Mouse (Mus musculus): ENCODE data around the gene Gm49721. TPM values are rescaled to one million over a fixed set of nuclear protein-coding genes. Genes with fewer than 3 reads are reported as not detected.
A peak's percentile ranks its signal among the peaks of the same experiment; 100 is the strongest.
"Not testable (repeated sequence)": the region's sequence is repeated elsewhere in the genome, so short reads cannot be mapped to it uniquely, and the experiment has no call there.

The Gm49721 gene
- polyA plus RNA-seq, 1 experiment from 2014 or later: not detected

GRCm38 (mm10) chr17:6997778-6998490 lies 19.2 kb downstream of the Gm49721 start:
- H3K4me1 ChIP-seq; H3K9ac ChIP-seq; H3K36me3 ChIP-seq; ATAC-seq (ENCODE audit: insufficient number of reproducible peaks, low FRiP score, low TSS enrichment, low read depth); H3K27ac ChIP-seq; H3K9me3 ChIP-seq; H3K4me2 ChIP-seq; H3K27me3 ChIP-seq; H3K4me3 ChIP-seq: not testable (repeated sequence)
- 75% methylated on average over 1 of the region's 7 CpGs for WGBS

GRCm38 (mm10) chr17:7001790-7002585 lies 23.3 kb downstream of the Gm49721 start:
- H3K4me1 ChIP-seq; ATAC-seq (ENCODE audit: insufficient number of reproducible peaks, low FRiP score, low TSS enrichment, low read depth); H3K36me3 ChIP-seq; H3K27ac ChIP-seq; H3K9me3 ChIP-seq; H3K27me3 ChIP-seq; H3K4me3 ChIP-seq; H3K9ac ChIP-seq; H3K4me2 ChIP-seq: not testable (repeated sequence)
- WGBS: 68% methylated on average over 9 of the region's 12 CpGs

- H3K4me1 ChIP-seq; H3K36me3 ChIP-seq; H3K9me3 ChIP-seq; ATAC-seq (ENCODE audit: insufficient number of reproducible peaks, low FRiP score, low TSS enrichment, low read depth); H3K27ac ChIP-seq; H3K4me2 ChIP-seq; H3K27me3 ChIP-seq; H3K4me3 ChIP-seq; H3K9ac ChIP-seq: not testable (repeated sequence)
- WGBS: no CpG with 5 or more reads among the region's 3 CpGs
These were observed 24.7 kb downstream of the Gm49721 start for GRCm38 (mm10) chr17:7003392-7003791.

GRCm38 (mm10) chr17:7005646-7006045 lies 26.9 kb downstream of the Gm49721 start:
- H3K27ac ChIP-seq; ATAC-seq (ENCODE audit: insufficient number of reproducible peaks, low FRiP score, low TSS enrichment, low read depth); H3K9ac ChIP-seq; H3K4me1 ChIP-seq; H3K4me2 ChIP-seq; H3K9me3 ChIP-seq; H3K27me3 ChIP-seq; H3K4me3 ChIP-seq; H3K36me3 ChIP-seq: not testable (repeated sequence)
- 34% methylated on average over 3 of the region's 4 CpGs for WGBS

- not testable (repeated sequence) for ATAC-seq (ENCODE audit: insufficient number of reproducible peaks, low FRiP score, low TSS enrichment, low read depth); H3K27me3 ChIP-seq; H3K9me3 ChIP-seq; H3K36me3 ChIP-seq; H3K4me2 ChIP-seq; H3K4me3 ChIP-seq; H3K9ac ChIP-seq; H3K27ac ChIP-seq; H3K4me1 ChIP-seq
These were observed 30.2 kb downstream of the Gm49721 start for GRCm38 (mm10) chr17:7008885-7009284.

- not testable (repeated sequence) for H3K27me3 ChIP-seq, H3K4me3 ChIP-seq, H3K36me3 ChIP-seq, H3K4me2 ChIP-seq, H3K4me1 ChIP-seq, H3K9ac ChIP-seq, H3K9me3 ChIP-seq, H3K27ac ChIP-seq
- no CpG with 5 or more reads among the region's 7 CpGs for WGBS
- peak; percentile 55; the same call in 1 of the 2 replicates for ATAC-seq (ENCODE audit: insufficient number of reproducible peaks, low FRiP score, low TSS enrichment, low read depth)
These were observed 30.7 kb downstream of the Gm49721 start for GRCm38 (mm10) chr17:7009440-7009839.

- not testable (repeated sequence) for H3K4me1 ChIP-seq; H3K4me2 ChIP-seq; H3K36me3 ChIP-seq; ATAC-seq (ENCODE audit: insufficient number of reproducible peaks, low FRiP score, low TSS enrichment, low read depth); H3K27me3 ChIP-seq; H3K4me3 ChIP-seq; H3K9ac ChIP-seq; H3K9me3 ChIP-seq; H3K27ac ChIP-seq
- 32% methylated on average over 5 of the region's 9 CpGs for WGBS
These were observed 31.2 kb downstream of the Gm49721 start for GRCm38 (mm10) chr17:7009901-7010300.

GRCm38 (mm10) chr17:7014190-7014589 lies 35.5 kb downstream of the Gm49721 start:
- not testable (repeated sequence) for H3K9me3 ChIP-seq; H3K36me3 ChIP-seq; H3K27me3 ChIP-seq; H3K9ac ChIP-seq; H3K4me2 ChIP-seq; H3K4me3 ChIP-seq; H3K4me1 ChIP-seq; ATAC-seq (ENCODE audit: insufficient number of reproducible peaks, low FRiP score, low TSS enrichment, low read depth); H3K27ac ChIP-seq
- WGBS: no CpG with 5 or more reads among the region's 1 CpGs

GRCm38 (mm10) chr17:7025257-7025656 lies 46.6 kb downstream of the Gm49721 start, which contains the start of gene Gm1604a:
Gm1604a (plus strand) TSS chr17:7025568.
- H3K9me3 ChIP-seq; H3K27me3 ChIP-seq; H3K4me1 ChIP-seq; H3K4me3 ChIP-seq; H3K9ac ChIP-seq; H3K36me3 ChIP-seq; ATAC-seq (ENCODE audit: insufficient number of reproducible peaks, low FRiP score, low TSS enrichment, low read depth); H3K27ac ChIP-seq; H3K4me2 ChIP-seq: not testable (repeated sequence)
- WGBS: 8% methylated on average over 10 of the region's 14 CpGs

GRCm38 (mm10) chr17:7025764-7026346 lies 47.2 kb downstream of the Gm49721 start:
- not testable (repeated sequence) for H3K9me3 ChIP-seq; H3K4me1 ChIP-seq; H3K27ac ChIP-seq; H3K4me2 ChIP-seq; ATAC-seq (ENCODE audit: insufficient number of reproducible peaks, low FRiP score, low TSS enrichment, low read depth); H3K4me3 ChIP-seq; H3K27me3 ChIP-seq; H3K9ac ChIP-seq; H3K36me3 ChIP-seq
- WGBS: 64% methylated on average over 3 of the region's 14 CpGs

GRCm38 (mm10) chr17:7030204-7030603 lies 51.5 kb downstream of the Gm49721 start:
- not testable (repeated sequence) for H3K9ac ChIP-seq; H3K4me1 ChIP-seq; H3K9me3 ChIP-seq; H3K36me3 ChIP-seq; H3K4me3 ChIP-seq; H3K27me3 ChIP-seq; ATAC-seq (ENCODE audit: insufficient number of reproducible peaks, low FRiP score, low TSS enrichment, low read depth); H3K4me2 ChIP-seq; H3K27ac ChIP-seq
- 72% methylated on average over 6 of the region's 7 CpGs for WGBS

- 68% methylated on average over 3 of the region's 6 CpGs for WGBS
- not testable (repeated sequence) for H3K4me1 ChIP-seq; H3K36me3 ChIP-seq; H3K4me3 ChIP-seq; H3K4me2 ChIP-seq; ATAC-seq (ENCODE audit: insufficient number of reproducible peaks, low FRiP score, low TSS enrichment, low read depth); H3K27ac ChIP-seq; H3K27me3 ChIP-seq; H3K9me3 ChIP-seq; H3K9ac ChIP-seq
These were observed 52.0 kb downstream of the Gm49721 start for GRCm38 (mm10) chr17:7030622-7031174.

Measured in limb, embryonic 15.5 days (tissue).